Mouse (Mus musculus) forebrain, postnatal 0 days (tissue): Measurements from ENCODE around the gene Ganab. TPM values are rescaled to one million over a fixed set of nuclear protein-coding genes. Genes with fewer than 3 reads are reported as not detected.

Experiments
- ATAC-seq: fragments of 200-750 bp; cut with Nextera tagmentation; 2 replicates; pipeline ENCODE4 v1.8.0; 2017; ENCODE audit warnings: mild to moderate bottlenecking, moderate library complexity
- DNase-seq: peaks from one replicate; pipeline ENCODE4 v3.0.0-alpha.2; 2015
- H3K27ac ChIP-seq: fragments of 300-500 bp; sonication (generic); 2 replicates; pipeline ENCODE4 v1.5.1; 2014; ENCODE audit warnings: low read depth, mild to moderate bottlenecking, antibody characterized with exemption, low read length, moderate library complexity, mixed read lengths
- H3K27me3 ChIP-seq: fragments of 300-500 bp; sonication (generic); 2 replicates; pipeline ENCODE4 v1.6.1; 2014; ENCODE audit warnings: mild to moderate bottlenecking, low read length, mixed read lengths; ENCODE audit not compliant: insufficient read depth
- H3K36me3 ChIP-seq: fragments of 300-500 bp; sonication (generic); 2 replicates; pipeline ENCODE4 v1.6.1; 2014; ENCODE audit warnings: mild to moderate bottlenecking, moderate library complexity; ENCODE audit not compliant: insufficient read depth
- H3K4me1 ChIP-seq: fragments of 300-500 bp; sonication (generic); 2 replicates; pipeline ENCODE4 v1.6.1; 2014; ENCODE audit warnings: antibody characterized with exemption; ENCODE audit not compliant: insufficient read depth
- H3K4me2 ChIP-seq: fragments of 300-500 bp; sonication (generic); 2 replicates; pipeline ENCODE4 v1.6.1; 2014; ENCODE audit warnings: low read depth, mild to moderate bottlenecking, moderate library complexity
- H3K4me3 ChIP-seq: fragments of 300-500 bp; sonication (generic); 2 replicates; pipeline ENCODE4 v1.5.1; 2014; ENCODE audit warnings: low read depth, low read length, mixed read lengths
- H3K9ac ChIP-seq: fragments of 300-500 bp; sonication (generic); 2 replicates; pipeline ENCODE4 v1.6.1; 2014; ENCODE audit warnings: mild to moderate bottlenecking
- H3K9me3 ChIP-seq: fragments of 300-500 bp; sonication (generic); 2 replicates; pipeline ENCODE4 v1.6.1; 2016; ENCODE audit warnings: low read length
- CTCF ChIP-seq: sonication (generic); IDR thresholded peaks from 2 replicates; pipeline ENCODE4 v1.5.1; 2016; ENCODE audit warnings: antibody characterized with exemption, control low read depth, low read depth
- WGBS: fragments of 180-500 bp; shearing (Covaris S2); extraction: QIAGEN DNeasy Blood & Tissue Kit; methylation state at CpG from one replicate; pipeline ENCODE4 v1.1.7; 2014; 5-methylcytosine and 5-hydroxymethylcytosine counted together
- microRNA-seq, 2 experiments: library from miRNA; unstranded; fragments of <30 nt; microRNA quantifications; one replicate each; pipeline ENCODE4; 2016
- polyA plus RNA-seq: library from polyadenylated mRNA; unstranded; fragments of >200 nt; fragmentation: Nextera tagmentation; extraction: Ambion mirVana; gene quantifications from 2 replicates; pipeline ENCODE4 v1.2.1, GENCODE M21; 2015
- total RNA-seq: library from RNA; depleted of rRNA; stranded (reverse); fragments of >200 nt; gene quantifications from 2 replicates; pipeline ENCODE4 v1.2.3, GENCODE M21; 2014; rRNA removed

The Ganab gene
- total and polyA plus RNA-seq, 2 experiments from 2014 or later, result 54.0 to 96.7 TPM

DNA sequence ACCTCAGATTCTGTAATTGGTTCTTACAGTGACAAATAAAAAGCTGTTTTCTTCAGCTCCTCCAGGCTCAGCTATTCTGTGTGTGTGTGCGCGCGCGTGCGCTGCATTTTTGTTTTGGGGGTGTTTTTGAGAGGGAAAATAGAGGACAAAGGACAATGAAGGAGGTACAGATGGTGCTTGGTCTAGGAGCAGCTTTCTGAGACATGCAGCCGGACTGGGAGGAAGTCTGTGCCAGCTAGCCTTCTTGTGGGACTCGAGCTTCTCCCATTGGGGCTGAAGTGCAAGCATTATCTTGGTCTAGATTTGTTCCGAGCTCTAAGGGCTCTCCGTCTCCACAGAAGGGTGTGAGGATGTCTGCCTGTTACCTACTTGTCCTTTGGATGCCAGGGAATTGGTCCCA is 54.4 kb downstream of the Ganab start:
- WGBS, result 37% methylated on average over 9 of the region's 9 CpGs
- Histone ChIP-seq H3K9ac (peak overlapping the region; percentile 69), H3K4me2 (no peak overlapping the region; the same call in 1 of the 2 replicates), H3K4me3 (no peak overlapping the region), H3K36me3 (peaks cover 57% of the 10 kb centered on the region), H3K27ac (peak overlapping the region; percentile 96), H3K9me3 (no peaks in the 10 kb centered on the region), H3K27me3 (no peaks in the 10 kb centered on the region), H3K4me1 (peaks cover 22% of the 10 kb centered on the region)
- ATAC-seq (peak; percentile 14; the same call in 1 of the 2 replicates), DNase-seq (peak; percentile 68)
- no peak for TF ChIP-seq CTCF

DNA sequence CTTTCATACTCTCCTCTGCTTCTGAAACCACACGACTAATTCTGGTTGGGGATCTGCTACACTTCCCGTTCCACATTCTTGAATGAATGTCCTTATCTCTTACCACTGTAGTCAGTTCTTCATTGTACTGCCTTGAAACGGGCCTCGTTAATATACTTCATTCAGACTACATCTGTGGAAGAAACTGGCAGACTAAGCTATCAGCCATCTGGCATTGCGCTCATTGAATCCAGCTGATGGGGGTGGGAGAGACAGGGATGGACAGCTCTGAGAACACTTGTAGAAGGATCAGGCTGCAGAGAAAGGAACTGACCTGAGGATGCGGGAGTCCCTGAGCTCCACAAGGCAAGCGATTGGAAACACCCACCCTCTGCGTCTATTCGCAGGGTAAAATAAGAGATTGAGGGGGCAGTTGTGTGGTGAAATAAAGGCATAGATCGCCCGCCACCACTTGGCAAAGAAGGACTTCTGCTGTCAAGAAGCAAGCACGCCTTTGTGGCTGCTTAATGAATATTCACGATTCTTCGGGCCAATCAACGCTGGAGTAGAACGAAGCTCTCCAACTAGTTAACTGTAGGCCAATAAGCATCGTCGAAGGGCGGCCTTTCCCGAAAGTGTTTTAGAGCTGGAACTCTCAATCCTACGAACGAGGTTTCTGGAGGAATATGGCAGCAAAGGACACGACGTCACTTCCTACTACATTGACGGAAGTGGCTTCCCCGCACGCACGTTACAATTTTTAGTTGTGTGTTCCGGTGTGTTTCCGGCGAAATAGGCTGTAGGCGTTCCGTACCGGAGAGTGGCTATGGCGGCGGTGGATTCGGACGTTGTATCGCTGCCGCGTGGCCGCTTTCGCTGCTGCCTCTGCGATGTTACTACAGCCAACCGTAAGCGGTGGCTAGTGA is 55.5 kb downstream of the Ganab start, which contains the start of gene Tut1:
Tut1 (plus strand) TSS at position 713 of the 905 bp plus-strand sequence.
- Histone ChIP-seq H3K4me3 (peak within 1 kb of the TSS; percentile 67), H3K9me3 (no peaks in the 10 kb centered on the region), H3K36me3 (peaks cover 48% of the 10 kb centered on the region), H3K27me3 (no peaks in the 10 kb centered on the region), H3K4me1 (peaks cover 22% of the 10 kb centered on the region), H3K9ac (peak within 1 kb of the TSS; percentile 69), H3K4me2 (peak within 1 kb of the TSS; percentile 71), H3K27ac (peak within 1 kb of the TSS; percentile 96)
- DNase-seq (peak; percentile 99), ATAC-seq (peak; percentile 96)
- TF ChIP-seq CTCF, result 0 out of 2 replicates have a peak, but pooled peaks have one; percentile 15
- under 1% methylated on average over 46 of the region's 46 CpGs for WGBS

DNA sequence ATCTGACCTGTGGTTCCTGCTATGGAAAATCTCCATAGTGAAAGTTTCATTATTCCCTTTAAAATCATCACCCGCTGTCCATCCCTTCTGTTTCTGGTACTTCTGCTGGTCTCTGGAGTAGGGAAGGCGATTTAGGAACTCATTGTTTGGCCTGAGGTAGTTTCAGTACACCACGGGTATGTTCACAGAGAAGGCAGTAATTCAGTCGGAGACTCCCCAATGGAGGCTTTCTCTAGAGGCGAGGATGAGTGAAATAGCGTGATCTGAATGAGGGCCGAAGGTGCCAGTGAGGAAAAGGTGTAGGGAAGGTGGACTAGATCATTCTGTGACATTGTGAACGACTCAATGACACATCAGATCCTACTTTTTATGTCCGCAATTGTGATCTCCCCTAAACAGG is 56.3 kb downstream of the Ganab start:
- no peak for DNase-seq

DNA sequence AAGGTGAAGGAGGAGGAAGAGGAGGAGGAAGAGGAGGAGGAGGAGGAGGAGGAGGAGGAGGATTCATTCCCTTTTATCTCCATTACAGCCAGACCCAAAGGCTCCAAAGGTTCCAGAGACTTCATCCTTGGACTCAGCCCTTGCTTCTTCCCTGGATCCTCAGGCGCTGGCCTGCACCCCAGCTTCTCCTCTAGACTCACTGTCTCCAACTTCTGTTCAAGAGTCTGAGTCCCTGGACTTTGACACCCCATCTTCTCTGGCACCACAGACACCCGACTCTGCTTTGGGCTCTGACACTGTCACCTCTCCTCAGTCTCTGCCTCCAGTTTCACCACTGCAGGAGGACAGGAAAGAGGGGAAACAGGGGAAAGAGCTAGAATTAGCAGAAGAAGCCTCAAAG is 64.4 kb downstream of the Ganab start:
- 93% methylated on average over 2 of the region's 2 CpGs for WGBS
- no peaks in the 10 kb centered on the region for H3K27me3 ChIP-seq
- H3K36me3 ChIP-seq, result peaks cover 68% of the 10 kb centered on the region
- H3K4me3 ChIP-seq, result no peak overlapping the region
- ATAC-seq, result no peak
- H3K4me2 ChIP-seq, result no peak overlapping the region
- no peak for DNase-seq
- H3K9ac ChIP-seq, result no peak overlapping the region
- no peak for TF ChIP-seq CTCF
- H3K9me3 ChIP-seq, result no peaks in the 10 kb centered on the region
- no peaks in the 10 kb centered on the region; the same call in 1 of the 2 replicates for H3K4me1 ChIP-seq
- no peak overlapping the region for H3K27ac ChIP-seq

More for the DNA sequence above, 56.3 kb downstream of the Ganab start:
- H3K4me1 ChIP-seq, result peaks cover 22% of the 10 kb centered on the region
- peak overlapping the region; percentile 71 for H3K4me2 ChIP-seq
- peak overlapping the region; percentile 67 for H3K4me3 ChIP-seq
- no peak for ATAC-seq
- H3K9ac ChIP-seq, result peak overlapping the region; percentile 58
- no peaks in the 10 kb centered on the region for H3K9me3 ChIP-seq
- WGBS, result 5% methylated on average over 9 of the region's 9 CpGs
- H3K27me3 ChIP-seq, result no peaks in the 10 kb centered on the region
- H3K36me3 ChIP-seq, result peaks cover 43% of the 10 kb centered on the region
- peak overlapping the region; percentile 78 for H3K27ac ChIP-seq
- no peak for TF ChIP-seq CTCF

DNA sequence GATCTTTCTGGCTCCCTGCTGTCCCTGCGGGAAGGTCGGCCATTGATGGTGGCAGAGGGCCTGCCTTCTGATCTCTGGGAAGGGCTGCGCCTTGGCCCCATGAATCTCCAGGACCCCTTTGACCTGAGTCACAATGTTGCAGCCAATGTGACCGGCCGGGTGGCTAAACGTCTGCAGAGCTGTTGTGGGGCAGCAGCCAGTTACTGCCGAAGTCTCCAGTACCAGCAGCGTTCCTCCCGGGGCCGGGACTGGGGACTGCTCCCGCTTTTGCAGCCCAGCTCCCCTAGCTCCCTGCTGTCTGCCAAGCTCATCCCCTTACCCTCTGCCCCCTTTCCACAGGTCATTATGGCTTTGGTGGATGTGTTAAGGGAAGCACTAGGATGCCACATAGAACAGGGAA is 67.2 kb downstream of the Ganab start:
- H3K9me3 ChIP-seq, result no peaks in the 10 kb centered on the region
- DNase-seq, result no peak
- ATAC-seq, result no peak
- H3K4me3 ChIP-seq, result no peak overlapping the region
- no peak overlapping the region for H3K4me2 ChIP-seq
- TF ChIP-seq CTCF, result no peak
- no peak overlapping the region for H3K27ac ChIP-seq
- no peak overlapping the region for H3K9ac ChIP-seq
- WGBS, result 86% methylated on average over 11 of the region's 11 CpGs
- H3K36me3 ChIP-seq, result peaks cover 67% of the 10 kb centered on the region
- no peaks in the 10 kb centered on the region; the same call in 1 of the 2 replicates for H3K4me1 ChIP-seq
- H3K27me3 ChIP-seq, result no peaks in the 10 kb centered on the region

DNA sequence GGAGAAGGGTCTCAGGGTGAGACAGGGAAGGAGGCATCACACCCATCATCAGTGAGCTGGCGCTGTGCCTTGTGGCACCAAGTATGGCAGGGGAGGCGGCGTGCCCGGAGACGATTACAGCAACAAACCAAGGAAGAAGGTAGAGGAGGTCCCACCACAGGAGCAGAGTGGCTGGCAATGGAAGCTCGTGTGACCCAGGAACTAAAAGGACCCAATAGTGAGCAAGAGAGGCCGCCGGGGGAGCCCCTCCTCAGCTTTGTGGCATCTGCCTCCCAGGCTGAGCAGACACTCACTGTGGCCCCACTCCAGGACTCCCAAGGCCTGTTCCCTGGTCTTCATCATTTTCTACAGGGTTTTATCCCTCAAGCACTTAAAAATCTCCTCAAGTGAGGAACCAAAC is 67.9 kb downstream of the Ganab start:
- Histone ChIP-seq H3K36me3 (peaks cover 67% of the 10 kb centered on the region), H3K4me2 (no peak overlapping the region), H3K9me3 (no peaks in the 10 kb centered on the region), H3K4me1 (no peaks in the 10 kb centered on the region; the same call in 1 of the 2 replicates), H3K27me3 (no peaks in the 10 kb centered on the region), H3K9ac (peak overlapping the region; percentile 34; the same call in 1 of the 2 replicates), H3K4me3 (no peak overlapping the region), H3K27ac (0 out of 2 replicates have a peak overlapping the region, but pooled peaks have one; percentile 78)
- WGBS, result 74% methylated on average over 8 of the region's 8 CpGs
- no peak for TF ChIP-seq CTCF
- DNase-seq (no peak), ATAC-seq (no peak)

DNA sequence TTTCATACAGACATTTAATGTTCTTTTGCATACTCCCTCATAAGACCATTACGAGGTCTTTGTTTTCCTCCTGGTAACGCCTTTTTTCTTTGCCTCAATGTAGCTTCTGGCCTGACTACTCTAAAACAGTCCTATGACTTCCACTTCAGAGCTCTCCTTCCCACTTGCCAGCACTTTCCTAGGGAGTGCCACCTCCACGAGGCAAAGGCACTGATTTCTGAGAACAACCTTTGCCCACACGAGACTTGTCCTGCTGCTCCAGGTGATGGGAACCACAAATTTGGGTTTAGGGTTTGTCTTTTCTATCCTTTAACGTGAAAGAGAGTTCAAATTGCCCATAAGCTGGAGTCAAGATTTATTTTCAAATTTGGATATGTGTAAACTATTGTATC is 68.3 kb downstream of the Ganab start:
- Histone ChIP-seq H3K9me3 (no peaks in the 10 kb centered on the region), H3K4me1 (no peaks in the 10 kb centered on the region; the same call in 1 of the 2 replicates), H3K4me2 (peak overlapping the region; percentile 44), H3K27me3 (no peaks in the 10 kb centered on the region), H3K27ac (peak overlapping the region; percentile 78), H3K36me3 (peaks cover 68% of the 10 kb centered on the region), H3K4me3 (peak overlapping the region; percentile 80), H3K9ac (peak overlapping the region; percentile 34)
- no peak for TF ChIP-seq CTCF
- 38% methylated on average over 5 of the region's 5 CpGs for WGBS
- no peak for ATAC-seq
- no peak for DNase-seq

Small RNA genes within 50 kb of the gene (microRNA-seq; reads per million reads assigned to microRNA genes)
- gene Mir5136, result 0 to 0.24 reads per million in 2 experiments

Other genes starting within 250 kb of the Ganab start
Only the 30 nearest of the 33 such genes appear.
- gene Slc3a2, start 174.7 kb upstream of the Ganab start, total RNA-seq, result 107 and 116 TPM in 2 replicates
- gene Slc3a2, start 174.7 kb upstream of the Ganab start, polyA plus RNA-seq, result 247 and 256 TPM in 2 replicates
- 74.1 and 85.9 TPM in 2 replicates for gene Wdr74, start 162.2 kb upstream of the Ganab start, total RNA-seq
- 98.7 and 113 TPM in 2 replicates for gene Wdr74, start 162.2 kb upstream of the Ganab start, polyA plus RNA-seq
- gene 1700092M07Rik, start 157.4 kb upstream of the Ganab start, total RNA-seq, result not detected in 2 replicates
- gene 1700092M07Rik, start 157.4 kb upstream of the Ganab start, polyA plus RNA-seq, result 0.65 and 0.67 TPM in 2 replicates
- 130 and 140 TPM in 2 replicates for gene Stx5a, start 156.7 kb upstream of the Ganab start, total RNA-seq
- gene Stx5a, start 156.7 kb upstream of the Ganab start, polyA plus RNA-seq, result 86.4 and 97.6 TPM in 2 replicates
- gene Nxf1, start 141.0 kb upstream of the Ganab start, total RNA-seq, result 81.7 and 114 TPM in 2 replicates
- 97.1 and 97.9 TPM in 2 replicates for gene Nxf1, start 141.0 kb upstream of the Ganab start, polyA plus RNA-seq
- gene Tmem223, start 127.1 kb upstream of the Ganab start, total RNA-seq, result 236 and 241 TPM in 2 replicates
- 269 and 334 TPM in 2 replicates for gene Tmem223, start 127.1 kb upstream of the Ganab start, polyA plus RNA-seq
- 17.4 and 19.6 TPM in 2 replicates for gene Tmem179b, start 123.6 kb upstream of the Ganab start, total RNA-seq
- gene Tmem179b, start 123.6 kb upstream of the Ganab start, polyA plus RNA-seq, result 22.4 and 22.6 TPM in 2 replicates
- gene Taf6l, start 111.7 kb upstream of the Ganab start, total RNA-seq, result 27.2 and 31.7 TPM in 2 replicates
- gene Taf6l, start 111.7 kb upstream of the Ganab start, polyA plus RNA-seq, result 25.1 and 25.2 TPM in 2 replicates
- gene Polr2g, start 99.5 kb upstream of the Ganab start, total RNA-seq, result 89.3 and 99.3 TPM in 2 replicates
- gene Polr2g, start 99.5 kb upstream of the Ganab start, polyA plus RNA-seq, result 193 and 216 TPM in 2 replicates
- gene Zbtb3, start 95.5 kb upstream of the Ganab start, total RNA-seq, result 7.0 and 7.3 TPM in 2 replicates
- 4.3 and 5.0 TPM in 2 replicates for gene Zbtb3, start 95.5 kb upstream of the Ganab start, polyA plus RNA-seq
- 71.9 and 72.6 TPM in 2 replicates for gene Ttc9c, start 78.7 kb upstream of the Ganab start, total RNA-seq
- 34.1 and 44.4 TPM in 2 replicates for gene Ttc9c, start 78.7 kb upstream of the Ganab start, polyA plus RNA-seq
- gene Hnrnpul2, start 78.1 kb upstream of the Ganab start, total RNA-seq, result 28.2 and 38.3 TPM in 2 replicates
- 3.9 and 5.3 TPM in 2 replicates for gene Hnrnpul2, start 78.1 kb upstream of the Ganab start, polyA plus RNA-seq
- not detected in 2 replicates for gene AC129217.1, start 68.3 kb upstream of the Ganab start, total RNA-seq
- not detected in 2 replicates for gene AC129217.1, start 68.3 kb upstream of the Ganab start, polyA plus RNA-seq
- 81.5 and 91.5 TPM in 2 replicates for gene Bscl2, start 60.6 kb upstream of the Ganab start, total RNA-seq
- 78.9 and 88.9 TPM in 2 replicates for gene Bscl2, start 60.6 kb upstream of the Ganab start, polyA plus RNA-seq
- 68.0 and 78.5 TPM in 2 replicates for gene Gng3, start 58.9 kb upstream of the Ganab start, total RNA-seq
- 594 and 622 TPM in 2 replicates for gene Gng3, start 58.9 kb upstream of the Ganab start, polyA plus RNA-seq
- gene Lrrn4cl, start 47.3 kb upstream of the Ganab start, total RNA-seq, result 1.5 and 2.6 TPM in 2 replicates
- 0.58 and 0.88 TPM in 2 replicates for gene Lrrn4cl, start 47.3 kb upstream of the Ganab start, polyA plus RNA-seq
- gene Ubxn1, start 26.6 kb upstream of the Ganab start, total RNA-seq, result 108 and 126 TPM in 2 replicates
- 168 and 185 TPM in 2 replicates for gene Ubxn1, start 26.6 kb upstream of the Ganab start, polyA plus RNA-seq
- 14.2 and 36.1 TPM in 2 replicates for gene Uqcc3, start 17.1 kb upstream of the Ganab start, total RNA-seq
- 59.1 TPM in 2 replicates for gene Uqcc3, start 17.1 kb upstream of the Ganab start, polyA plus RNA-seq
- 5.0 and 7.2 TPM in 2 replicates for gene Lbhd1, start 14.3 kb upstream of the Ganab start, total RNA-seq
- 30.3 and 36.5 TPM in 2 replicates for gene Lbhd1, start 14.3 kb upstream of the Ganab start, polyA plus RNA-seq
- not detected in 2 replicates for gene Gm49403, start 14.1 kb upstream of the Ganab start, total RNA-seq
- not detected in 2 replicates for gene Gm49403, start 14.1 kb upstream of the Ganab start, polyA plus RNA-seq
- 26.0 and 37.5 TPM in 2 replicates for gene 1810009A15Rik, start 9.2 kb upstream of the Ganab start, total RNA-seq
- gene 1810009A15Rik, start 9.2 kb upstream of the Ganab start, polyA plus RNA-seq, result 31.9 and 45.7 TPM in 2 replicates
- 0.95 TPM in 1 of 2 replicates, not detected in the other for gene Gm49416, start 9.1 kb upstream of the Ganab start, total RNA-seq
- gene Gm49416, start 9.1 kb upstream of the Ganab start, polyA plus RNA-seq, result 1.4 TPM in 1 of 2 replicates, not detected in the other
- 26.1 and 29.9 TPM in 2 replicates for gene Ints5, start 5.1 kb upstream of the Ganab start, total RNA-seq
- gene Ints5, start 5.1 kb upstream of the Ganab start, polyA plus RNA-seq, result 23.6 and 26.8 TPM in 2 replicates
- gene B3gat3, start 22.3 kb downstream of the Ganab start, total RNA-seq, result 99.6 and 120 TPM in 2 replicates
- 89.3 and 94.0 TPM in 2 replicates for gene B3gat3, start 22.3 kb downstream of the Ganab start, polyA plus RNA-seq
- gene Rom1, start 31.3 kb downstream of the Ganab start, total RNA-seq, result 2.3 and 3.5 TPM in 2 replicates
- 2.4 and 3.3 TPM in 2 replicates for gene Rom1, start 31.3 kb downstream of the Ganab start, polyA plus RNA-seq
- gene Eml3, start 31.5 kb downstream of the Ganab start, total RNA-seq, result 5.1 and 7.3 TPM in 2 replicates
- gene Eml3, start 31.5 kb downstream of the Ganab start, polyA plus RNA-seq, result 7.5 and 8.1 TPM in 2 replicates
- gene Mta2, start 43.8 kb downstream of the Ganab start, total RNA-seq, result 71.2 and 86.4 TPM in 2 replicates
- 87.8 and 91.3 TPM in 2 replicates for gene Mta2, start 43.8 kb downstream of the Ganab start, polyA plus RNA-seq
- gene Tut1, start 55.8 kb downstream of the Ganab start, total RNA-seq, result 20.8 and 24.5 TPM in 2 replicates
- gene Tut1, start 55.8 kb downstream of the Ganab start, polyA plus RNA-seq, result 14.8 and 17.6 TPM in 2 replicates
- 524 and 615 TPM in 2 replicates for gene Eef1g, start 69.0 kb downstream of the Ganab start, total RNA-seq
- gene Eef1g, start 69.0 kb downstream of the Ganab start, polyA plus RNA-seq, result 250 and 269 TPM in 2 replicates
- gene Ahnak, start 91.2 kb downstream of the Ganab start, total RNA-seq, result 11.4 and 17.9 TPM in 2 replicates
- 3.2 and 3.9 TPM in 2 replicates for gene Ahnak, start 91.2 kb downstream of the Ganab start, polyA plus RNA-seq